Mouse (Mus musculus): ENCODE measurements around the gene Skap1. TPM values are rescaled to one million over a fixed set of nuclear protein-coding genes. Genes with fewer than 3 reads are reported as not detected.

Gene Skap1
- polyA plus RNA-seq, 1 experiment: not detected

GRCm38 (mm10) chr11:96504509-96505119 lies 40.2 kb downstream of the Skap1 start:
- Histone ChIP-seq H3K4me1 (ENCODE audit: control insufficient read depth, insufficient read depth, insufficient read length, low read length) (no peaks in the 10 kb centered on the region), H3K4me3 (ENCODE audit: insufficient read depth, low read depth, low read length) (no peak overlapping the region), H3K27ac (replicated peaks; ENCODE audit: low read depth, low read length) (no peak overlapping the region)

DNA sequence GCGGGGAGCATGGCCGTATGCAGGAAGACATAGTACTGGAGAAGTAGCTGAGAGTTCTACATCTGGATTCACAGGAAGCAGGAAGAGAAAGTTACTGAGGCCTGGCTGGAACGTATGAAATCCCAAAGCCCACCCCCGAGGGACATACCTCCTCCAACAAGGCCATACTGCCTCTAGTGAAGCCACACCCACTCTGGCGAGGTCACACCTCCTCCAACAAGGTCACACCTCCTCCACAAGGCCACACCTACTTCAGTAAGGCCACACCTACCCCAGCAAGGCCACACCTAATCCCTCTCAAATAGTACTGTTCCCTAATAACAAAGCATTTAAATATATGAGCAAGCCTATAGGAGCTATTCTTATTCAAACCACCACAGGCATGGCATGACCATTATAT lies 41.4 kb downstream of the Skap1 start:
- Histone ChIP-seq H3K4me1 (ENCODE audit: control insufficient read depth, insufficient read depth, insufficient read length, low read length) (no peaks in the 10 kb centered on the region), H3K4me3 (ENCODE audit: insufficient read depth, low read depth, low read length) (no peak overlapping the region)

DNA sequence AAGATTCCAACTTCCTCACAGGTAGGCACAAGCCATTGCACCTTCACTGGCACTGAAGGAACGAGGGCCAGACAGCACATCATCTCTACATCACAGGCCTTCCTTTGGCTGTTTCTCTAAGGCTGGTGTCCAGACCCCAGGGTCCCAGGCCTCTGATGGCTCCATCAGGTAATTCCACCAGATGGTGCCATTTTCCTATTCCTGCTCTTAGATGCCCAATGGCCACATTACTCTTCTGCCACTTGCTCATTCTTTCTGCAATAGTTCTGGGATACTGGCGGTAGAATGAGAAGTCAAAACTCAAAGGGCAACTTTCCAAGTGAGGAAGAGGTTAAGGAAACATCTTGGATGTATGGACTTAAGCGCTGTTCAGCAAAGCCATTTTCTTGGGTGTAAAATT lies 50.8 kb downstream of the Skap1 start:
- Histone ChIP-seq H3K27ac (replicated peaks; ENCODE audit: low read depth, low read length) (no peak overlapping the region), H3K4me3 (ENCODE audit: insufficient read depth, low read depth, low read length) (no peak overlapping the region), H3K4me1 (ENCODE audit: control insufficient read depth, insufficient read depth, insufficient read length, low read length) (no peaks in the 10 kb centered on the region)

More for the DNA sequence above, 41.4 kb downstream of the Skap1 start:
- H3K27ac ChIP-seq (replicated peaks; ENCODE audit: low read depth, low read length): no peak overlapping the region

DNA sequence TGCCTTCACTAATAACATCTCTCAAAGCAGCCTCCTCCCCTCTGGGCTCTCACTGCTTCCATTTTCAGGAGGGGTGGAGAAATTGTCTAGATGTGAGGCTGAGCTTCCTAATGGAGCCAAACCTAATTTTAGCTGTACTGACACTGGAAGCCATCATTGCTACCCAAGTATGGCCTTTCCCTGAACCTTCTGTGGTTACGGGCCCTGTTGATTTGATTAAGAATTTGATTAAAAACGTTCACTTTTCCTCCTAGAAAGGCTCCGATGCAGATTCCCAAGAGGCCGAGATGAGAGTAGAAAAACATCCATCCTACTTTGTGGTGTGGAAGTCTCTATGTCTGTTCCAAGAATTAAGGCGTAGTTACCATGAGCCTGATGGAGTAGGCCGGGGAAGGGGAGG lies 60.1 kb downstream of the Skap1 start:
- Histone ChIP-seq H3K4me1 (ENCODE audit: control insufficient read depth, insufficient read depth, insufficient read length, low read length) (no peaks in the 10 kb centered on the region), H3K27ac (replicated peaks; ENCODE audit: low read depth, low read length) (no peak overlapping the region), H3K4me3 (ENCODE audit: insufficient read depth, low read depth, low read length) (no peak overlapping the region)

DNA sequence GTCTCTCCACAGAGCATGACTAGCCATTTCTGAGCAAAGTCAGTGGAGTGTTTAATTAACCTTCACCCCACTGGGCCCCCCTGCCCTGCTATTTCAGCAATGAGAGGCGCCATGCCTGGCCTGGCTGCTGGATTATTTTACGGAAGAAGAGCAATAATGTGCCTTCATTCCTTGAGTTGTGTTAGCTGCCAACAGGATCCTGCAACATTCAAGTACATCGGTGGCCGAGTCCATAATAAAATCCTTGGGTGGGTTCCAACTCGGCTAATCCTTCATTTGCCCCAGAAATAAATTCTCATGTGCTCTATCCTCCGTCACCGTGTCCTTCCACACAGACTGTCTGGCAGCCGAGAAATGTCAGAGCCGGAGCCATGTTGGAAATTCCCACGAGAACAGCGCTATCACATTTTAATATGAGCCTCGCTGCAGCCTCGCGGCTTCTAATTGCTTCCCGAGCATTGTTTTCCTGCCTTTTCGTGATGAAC lies 61.8 kb downstream of the Skap1 start:
- H3K4me1 ChIP-seq (ENCODE audit: control insufficient read depth, insufficient read depth, insufficient read length, low read length): no peaks in the 10 kb centered on the region
- H3K27ac ChIP-seq (replicated peaks; ENCODE audit: low read depth, low read length): no peak overlapping the region
- H3K4me3 ChIP-seq (ENCODE audit: insufficient read depth, low read depth, low read length): peak overlapping the region; percentile 25

DNA sequence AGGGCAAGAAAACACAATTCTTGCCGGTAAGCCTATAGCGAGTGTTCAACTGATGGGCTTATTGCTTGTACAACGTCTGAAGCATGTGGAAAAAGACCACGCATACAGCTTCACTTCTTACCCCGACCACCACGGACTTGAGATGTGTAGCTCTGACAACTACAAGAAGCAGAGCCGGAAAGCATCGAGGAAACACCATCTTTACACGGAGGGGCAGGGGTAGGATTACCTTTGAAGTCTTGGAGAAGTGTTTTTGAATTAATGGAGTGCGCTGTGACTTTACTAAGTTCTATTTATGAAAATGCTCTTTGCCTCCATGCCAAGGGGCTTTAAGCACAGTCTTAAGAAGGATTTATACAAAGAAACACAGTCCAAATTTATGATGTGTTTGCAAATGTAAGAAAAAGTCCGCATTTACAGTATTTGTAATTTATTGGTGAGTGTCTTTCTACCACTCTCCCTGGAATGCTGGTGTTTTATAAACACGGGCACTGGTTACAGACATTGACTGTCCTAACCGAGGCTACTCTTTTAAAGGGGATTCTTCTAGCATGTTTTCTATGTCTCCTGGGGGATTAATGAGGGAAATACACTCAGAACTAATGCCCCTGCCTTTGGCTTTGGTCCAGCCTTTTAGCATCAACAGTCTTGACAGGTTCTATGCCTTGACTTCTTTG lies 67.5 kb downstream of the Skap1 start:
- Histone ChIP-seq H3K4me1 (ENCODE audit: control insufficient read depth, insufficient read depth, insufficient read length, low read length) (no peaks in the 10 kb centered on the region), H3K4me3 (ENCODE audit: insufficient read depth, low read depth, low read length) (no peak overlapping the region), H3K27ac (replicated peaks; ENCODE audit: low read depth, low read length) (no peak overlapping the region)

DNA sequence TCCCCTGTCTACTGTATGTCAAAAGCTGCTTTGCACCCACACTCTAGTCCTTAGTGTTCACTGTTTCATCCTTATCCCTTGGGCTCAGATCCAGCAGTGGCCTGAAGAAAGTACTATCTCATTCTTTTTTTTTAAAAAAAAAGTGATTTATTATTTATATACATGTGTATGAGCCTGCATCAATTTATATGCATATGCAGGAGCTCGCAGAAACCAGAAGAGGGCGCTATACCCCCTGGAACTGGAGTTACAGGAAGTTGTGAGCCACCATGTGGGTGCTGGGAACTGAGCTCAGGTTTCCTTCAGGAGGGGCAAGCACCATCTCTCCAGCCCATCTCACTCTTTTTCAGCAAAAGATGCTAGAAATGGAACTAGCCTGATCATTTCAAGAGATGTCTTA lies 70.1 kb downstream of the Skap1 start:
- Histone ChIP-seq H3K4me1 (ENCODE audit: control insufficient read depth, insufficient read depth, insufficient read length, low read length) (no peaks in the 10 kb centered on the region), H3K4me3 (ENCODE audit: insufficient read depth, low read depth, low read length) (no peak overlapping the region), H3K27ac (replicated peaks; ENCODE audit: low read depth, low read length) (no peak overlapping the region)

DNA sequence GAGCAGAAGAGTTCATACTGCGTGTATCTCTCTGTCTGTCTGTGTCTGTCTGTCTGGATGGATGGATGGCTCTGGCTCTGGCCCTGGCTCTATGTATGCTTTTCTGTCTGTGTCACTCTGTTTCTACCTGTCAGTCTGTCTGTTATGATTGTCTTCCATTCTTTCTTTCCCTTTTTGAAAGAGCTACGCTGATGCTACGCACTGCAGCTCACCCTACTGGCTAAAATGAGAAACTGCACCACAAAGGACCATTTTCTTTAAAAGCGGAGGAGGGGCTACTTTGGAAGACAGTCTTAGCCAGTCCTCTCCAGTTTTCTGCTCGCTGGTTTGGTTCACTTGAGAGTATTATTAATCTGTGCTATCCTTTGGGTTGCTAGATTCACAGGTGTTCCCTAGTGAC lies 71.8 kb downstream of the Skap1 start:
- Histone ChIP-seq H3K4me1 (ENCODE audit: control insufficient read depth, insufficient read depth, insufficient read length, low read length) (no peaks in the 10 kb centered on the region), H3K4me3 (ENCODE audit: insufficient read depth, low read depth, low read length) (no peak overlapping the region), H3K27ac (replicated peaks; ENCODE audit: low read depth, low read length) (no peak overlapping the region)

DNA sequence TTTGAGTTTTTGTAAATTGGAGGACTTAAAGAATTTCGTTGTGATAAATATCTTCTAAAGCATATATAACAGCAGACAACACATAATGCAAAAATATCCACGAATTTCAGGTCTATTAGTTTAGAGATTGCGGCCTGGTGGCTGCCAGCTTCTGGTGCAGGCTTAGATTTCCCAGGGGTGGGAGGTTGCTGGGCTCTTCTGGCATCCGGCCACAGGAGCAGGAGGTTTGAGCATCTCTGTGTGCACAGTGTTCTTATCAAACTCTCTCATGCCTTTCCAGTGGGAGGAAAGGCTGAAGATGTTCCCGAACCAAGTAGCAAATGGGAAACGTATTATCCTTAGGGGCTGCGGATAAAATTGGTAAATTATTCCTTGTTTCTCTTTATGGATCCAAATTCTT lies 77.6 kb downstream of the Skap1 start:
- no peak overlapping the region for H3K4me3 ChIP-seq (ENCODE audit: insufficient read depth, low read depth, low read length)
- no peak overlapping the region for H3K27ac ChIP-seq (replicated peaks; ENCODE audit: low read depth, low read length)
- H3K4me1 ChIP-seq (ENCODE audit: control insufficient read depth, insufficient read depth, insufficient read length, low read length): no peaks in the 10 kb centered on the region

DNA sequence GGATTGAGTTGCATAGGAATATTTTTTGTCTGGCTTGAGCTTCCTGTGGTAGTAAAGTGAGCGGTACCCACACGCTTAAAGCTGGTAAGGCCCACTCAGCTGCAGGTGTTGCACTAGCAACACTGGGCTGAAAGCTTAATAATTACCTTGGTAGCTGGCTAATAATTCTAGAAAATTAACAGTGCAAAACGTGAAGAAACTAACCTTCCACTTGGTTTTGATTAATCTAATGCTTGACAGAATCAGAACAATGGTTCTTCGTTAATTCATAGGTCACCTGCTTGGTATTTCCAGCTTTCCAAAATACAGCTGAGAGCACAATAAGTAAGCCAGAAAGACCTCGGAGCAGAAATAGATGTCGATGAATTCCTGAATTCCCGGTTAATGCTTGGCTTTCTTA lies 78.2 kb downstream of the Skap1 start:
- H3K4me1 ChIP-seq (ENCODE audit: control insufficient read depth, insufficient read depth, insufficient read length, low read length): no peaks in the 10 kb centered on the region
- no peak overlapping the region for H3K4me3 ChIP-seq (ENCODE audit: insufficient read depth, low read depth, low read length)
- H3K27ac ChIP-seq (replicated peaks; ENCODE audit: low read depth, low read length): no peak overlapping the region

GRCm38 (mm10) chr11:96546428-96546827 lies 82.0 kb downstream of the Skap1 start:
- H3K4me3 ChIP-seq (ENCODE audit: insufficient read depth, low read depth, low read length): no peak overlapping the region
- no peaks in the 10 kb centered on the region for H3K4me1 ChIP-seq (ENCODE audit: control insufficient read depth, insufficient read depth, insufficient read length, low read length)

GRCm38 (mm10) chr11:96550960-96551703 lies 86.7 kb downstream of the Skap1 start:
- no peak overlapping the region for H3K27ac ChIP-seq (replicated peaks; ENCODE audit: low read depth, low read length)
- H3K4me3 ChIP-seq (ENCODE audit: insufficient read depth, low read depth, low read length): no peak overlapping the region

More at GRCm38 (mm10) chr11:96546428-96546827, 82.0 kb downstream of the Skap1 start:
- no peak overlapping the region for H3K27ac ChIP-seq (replicated peaks; ENCODE audit: low read depth, low read length)

GRCm38 (mm10) chr11:96553091-96553490 lies 88.7 kb downstream of the Skap1 start:
- Histone ChIP-seq H3K4me1 (ENCODE audit: control insufficient read depth, insufficient read depth, insufficient read length, low read length) (no peaks in the 10 kb centered on the region), H3K27ac (replicated peaks; ENCODE audit: low read depth, low read length) (no peak overlapping the region), H3K4me3 (ENCODE audit: insufficient read depth, low read depth, low read length) (no peak overlapping the region)

More at GRCm38 (mm10) chr11:96550960-96551703, 86.7 kb downstream of the Skap1 start:
- H3K4me1 ChIP-seq (ENCODE audit: control insufficient read depth, insufficient read depth, insufficient read length, low read length): no peaks in the 10 kb centered on the region

- Histone ChIP-seq H3K4me1 (ENCODE audit: control insufficient read depth, insufficient read depth, insufficient read length, low read length) (no peaks in the 10 kb centered on the region), H3K4me3 (ENCODE audit: insufficient read depth, low read depth, low read length) (no peak overlapping the region), H3K27ac (replicated peaks; ENCODE audit: low read depth, low read length) (no peak overlapping the region)
Observed at GRCm38 (mm10) chr11:96560229-96560628, 95.8 kb downstream of the Skap1 start.

GRCm38 (mm10) chr11:96564088-96564487 lies 99.7 kb downstream of the Skap1 start:
- H3K4me3 ChIP-seq (ENCODE audit: insufficient read depth, low read depth, low read length): no peak overlapping the region
- no peak overlapping the region for H3K27ac ChIP-seq (replicated peaks; ENCODE audit: low read depth, low read length)
- H3K4me1 ChIP-seq (ENCODE audit: control insufficient read depth, insufficient read depth, insufficient read length, low read length): no peaks in the 10 kb centered on the region
